Mouse (Mus musculus): ENCODE data around the gene Snx12. TPM values are rescaled to one million over a fixed set of nuclear protein-coding genes. Genes with fewer than 3 reads are reported as not detected.

Gene Snx12
- 45.8 and 54.4 TPM in 2 replicates for polyA plus RNA-seq (2014; fragmentation: Nextera tagmentation; extraction: Ambion mirVana)

- peak; percentile 96 for ATAC-seq
- Histone ChIP-seq H3K36me3 (ENCODE audit: control insufficient read depth, insufficient read depth, low read length) (no peaks in the 10 kb centered on the region), H3K4me2 (ENCODE audit: low read length) (peak within 1 kb of the TSS; percentile 58), H3K4me1 (ENCODE audit: control insufficient read depth, insufficient read depth, low read length) (peaks cover 3% of the 10 kb centered on the region; the same call in 1 of the 2 replicates), H3K27me3 (replicated peaks; ENCODE audit: control insufficient read depth, insufficient read depth, low read length) (no peaks in the 10 kb centered on the region), H3K4me3 (ENCODE audit: low read depth, low read length) (peak within 1 kb of the TSS; percentile 49), H3K9ac (ENCODE audit: low read length) (peak within 1 kb of the TSS; percentile 68), H3K9me3 (replicated peaks; ENCODE audit: control insufficient read depth, low read length) (no peaks in the 10 kb centered on the region), H3K27ac (ENCODE audit: low read depth, low read length) (peak within 1 kb of the TSS; percentile 62)
- WGBS: 28% methylated on average over 55 of the region's 55 CpGs
- peak; percentile 95 for DNase-seq (ENCODE audit: low spot score)
Measured at GRCm38 (mm10) chrX:101221834-101222795, at the start of gene Snx12. Gene Snx12, minus strand, starts transcription at chrX:101222563.

- ATAC-seq (no peak), DNase-seq (ENCODE audit: low spot score) (no peak)
- Histone ChIP-seq H3K4me1 (ENCODE audit: control insufficient read depth, insufficient read depth, low read length) (no peaks in the 10 kb centered on the region), H3K9ac (ENCODE audit: low read length) (no peak within 1 kb of the TSS), H3K27ac (ENCODE audit: low read depth, low read length) (no peak within 1 kb of the TSS), H3K27me3 (replicated peaks; ENCODE audit: control insufficient read depth, insufficient read depth, low read length) (no peaks in the 10 kb centered on the region), H3K4me3 (ENCODE audit: low read depth, low read length) (no peak within 1 kb of the TSS), H3K9me3 (replicated peaks; ENCODE audit: control insufficient read depth, low read length) (no peaks in the 10 kb centered on the region), H3K4me2 (ENCODE audit: low read length) (no peak within 1 kb of the TSS), H3K36me3 (ENCODE audit: control insufficient read depth, insufficient read depth, low read length) (no peaks in the 10 kb centered on the region)
- WGBS: 68% methylated on average over 3 of the region's 3 CpGs
Measured at GRCm38 (mm10) chrX:101268755-101269124, 46.4 kb upstream of the Snx12 start, which contains the start of gene Gm20489. Gene Gm20489, minus strand, starts transcription at chrX:101269023.

GRCm38 (mm10) chrX:101268025-101268754 lies 45.8 kb upstream of the Snx12 start, which contains the start of gene Il2rg:
Gene Il2rg, minus strand, starts transcription at chrX:101268255.
- DNase-seq (ENCODE audit: low spot score): no peak
- H3K27me3 ChIP-seq (replicated peaks; ENCODE audit: control insufficient read depth, insufficient read depth, low read length): no peaks in the 10 kb centered on the region
- no peaks in the 10 kb centered on the region for H3K4me1 ChIP-seq (ENCODE audit: control insufficient read depth, insufficient read depth, low read length)
- H3K9me3 ChIP-seq (replicated peaks; ENCODE audit: control insufficient read depth, low read length): no peaks in the 10 kb centered on the region
- H3K4me2 ChIP-seq (ENCODE audit: low read length): no peak within 1 kb of the TSS
- no peak for ATAC-seq
- H3K27ac ChIP-seq (ENCODE audit: low read depth, low read length): no peak within 1 kb of the TSS
- no peak within 1 kb of the TSS for H3K4me3 ChIP-seq (ENCODE audit: low read depth, low read length)
- no peak within 1 kb of the TSS for H3K9ac ChIP-seq (ENCODE audit: low read length)
- WGBS: 77% methylated on average over 5 of the region's 5 CpGs
- no peaks in the 10 kb centered on the region for H3K36me3 ChIP-seq (ENCODE audit: control insufficient read depth, insufficient read depth, low read length)

DNA sequence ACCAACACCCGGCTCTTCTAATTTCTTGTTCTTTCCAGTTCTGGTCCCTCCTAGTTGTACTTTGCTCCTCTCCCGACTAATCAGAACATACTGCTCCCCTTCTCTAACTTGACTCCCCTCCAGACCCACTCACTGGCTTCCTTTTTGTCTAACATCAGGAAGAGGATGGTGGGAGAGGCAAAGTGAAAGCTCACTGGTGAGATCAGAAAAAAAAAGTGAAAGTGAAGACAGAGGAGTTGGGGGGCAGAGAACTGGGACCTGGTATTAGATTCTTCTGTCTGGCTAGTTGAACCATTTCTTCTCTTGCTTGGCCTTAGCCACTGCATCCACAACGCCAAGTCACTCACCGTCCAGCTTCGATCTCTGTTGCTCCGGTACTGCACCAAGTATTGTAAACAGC lies 44.3 kb upstream of the Snx12 start:
- no peak overlapping the region for H3K27ac ChIP-seq (ENCODE audit: low read depth, low read length)
- DNase-seq (ENCODE audit: low spot score) (no peak), ATAC-seq (no peak)
- 97% methylated on average over 6 of the region's 6 CpGs for WGBS
- H3K27me3 ChIP-seq (replicated peaks; ENCODE audit: control insufficient read depth, insufficient read depth, low read length): no peaks in the 10 kb centered on the region
- H3K9me3 ChIP-seq (replicated peaks; ENCODE audit: control insufficient read depth, low read length): no peaks in the 10 kb centered on the region
- H3K9ac ChIP-seq (ENCODE audit: low read length): no peak overlapping the region
- no peak overlapping the region for H3K4me3 ChIP-seq (ENCODE audit: low read depth, low read length)
- H3K4me1 ChIP-seq (ENCODE audit: control insufficient read depth, insufficient read depth, low read length): no peaks in the 10 kb centered on the region
- no peak overlapping the region for H3K4me2 ChIP-seq (ENCODE audit: low read length)
- no peaks in the 10 kb centered on the region for H3K36me3 ChIP-seq (ENCODE audit: control insufficient read depth, insufficient read depth, low read length)

- whole genome bisulfite sequencing: 88% methylated on average over 1 of the region's 1 CpGs
- H3K9me3 ChIP-seq (replicated peaks; ENCODE audit: control insufficient read depth, low read length): no peaks in the 10 kb centered on the region
- H3K9ac ChIP-seq (ENCODE audit: low read length): no peak within 1 kb of the TSS
- no peak for ATAC-seq
- no peak within 1 kb of the TSS for H3K4me2 ChIP-seq (ENCODE audit: low read length)
- no peaks in the 10 kb centered on the region for H3K4me1 ChIP-seq (ENCODE audit: control insufficient read depth, insufficient read depth, low read length)
- H3K27me3 ChIP-seq (replicated peaks; ENCODE audit: control insufficient read depth, insufficient read depth, low read length): no peaks in the 10 kb centered on the region
- H3K27ac ChIP-seq (ENCODE audit: low read depth, low read length): no peak within 1 kb of the TSS
- no peak within 1 kb of the TSS for H3K4me3 ChIP-seq (ENCODE audit: low read depth, low read length)
- no peak for DNase-seq (ENCODE audit: low spot score)
- no peaks in the 10 kb centered on the region for H3K36me3 ChIP-seq (ENCODE audit: control insufficient read depth, insufficient read depth, low read length)
Measured at GRCm38 (mm10) chrX:101263892-101264291, 41.5 kb upstream of the Snx12 start, which contains the start of gene Gm614. Gene Gm614, minus strand, starts transcription at chrX:101263992.

DNA sequence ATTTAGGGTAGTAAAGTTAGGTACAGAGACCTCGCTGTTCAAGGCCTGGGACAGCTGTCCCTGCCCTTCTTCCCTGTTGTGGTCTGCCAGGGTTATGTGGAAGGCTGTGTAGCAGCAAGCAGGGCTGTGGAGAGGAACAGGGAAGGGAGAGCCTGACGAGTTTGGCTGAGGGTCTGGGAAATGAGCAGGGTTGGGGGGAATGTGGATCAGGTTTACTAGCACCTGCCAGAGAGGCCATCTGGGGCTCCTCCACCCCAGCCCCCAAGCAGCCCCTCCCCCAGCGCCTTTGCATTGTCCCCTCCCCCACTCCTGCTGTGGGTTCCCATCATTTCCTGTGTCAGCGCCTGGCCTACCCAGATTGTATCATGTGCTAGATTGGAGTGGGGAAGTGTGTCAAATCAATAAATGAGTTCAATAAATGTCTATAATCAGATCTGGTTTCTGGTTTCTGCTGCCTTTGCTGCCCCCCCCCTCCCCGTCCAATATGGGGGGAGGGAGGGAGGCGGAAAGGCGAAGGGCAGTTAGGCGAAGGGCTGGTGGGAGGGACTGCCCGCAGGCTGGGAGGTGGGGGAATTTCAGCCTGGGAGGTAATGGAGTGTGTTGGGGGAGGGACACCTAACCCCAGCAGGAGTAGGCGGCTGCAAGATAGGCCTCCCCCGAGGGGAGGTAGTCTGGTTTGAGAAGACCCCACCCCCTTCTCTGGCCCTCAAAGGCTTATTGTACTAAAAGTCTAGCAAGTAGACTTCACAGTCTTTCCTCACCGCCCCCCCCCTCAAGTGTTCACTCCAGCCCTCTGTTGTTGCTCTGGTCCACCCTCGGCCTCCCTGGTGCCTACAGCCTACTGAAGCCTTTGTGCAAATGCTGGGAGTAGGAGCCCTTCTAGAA lies 38.3 kb upstream of the Snx12 start:
- ATAC-seq (peak; percentile 79), DNase-seq (ENCODE audit: low spot score) (peak; percentile 27)
- no peaks in the 10 kb centered on the region for H3K9me3 ChIP-seq (replicated peaks; ENCODE audit: control insufficient read depth, low read length)
- no peaks in the 10 kb centered on the region for H3K27me3 ChIP-seq (replicated peaks; ENCODE audit: control insufficient read depth, insufficient read depth, low read length)
- H3K4me3 ChIP-seq (ENCODE audit: low read depth, low read length): no peak overlapping the region
- H3K4me2 ChIP-seq (ENCODE audit: low read length): no peak overlapping the region
- no peak overlapping the region for H3K9ac ChIP-seq (ENCODE audit: low read length)
- H3K27ac ChIP-seq (ENCODE audit: low read depth, low read length): no peak overlapping the region; the same call in 1 of the 2 replicates
- H3K4me1 ChIP-seq (ENCODE audit: control insufficient read depth, insufficient read depth, low read length): no peaks in the 10 kb centered on the region
- no peaks in the 10 kb centered on the region for H3K36me3 ChIP-seq (ENCODE audit: control insufficient read depth, insufficient read depth, low read length)
- WGBS: 29% methylated on average over 13 of the region's 13 CpGs

GRCm38 (mm10) chrX:101256603-101257002 lies 34.2 kb upstream of the Snx12 start:
- no peaks in the 10 kb centered on the region for H3K4me1 ChIP-seq (ENCODE audit: control insufficient read depth, insufficient read depth, low read length)
- H3K4me3 ChIP-seq (ENCODE audit: low read depth, low read length): no peak overlapping the region
- no peak overlapping the region for H3K4me2 ChIP-seq (ENCODE audit: low read length)
- no peaks in the 10 kb centered on the region for H3K36me3 ChIP-seq (ENCODE audit: control insufficient read depth, insufficient read depth, low read length)
- no peaks in the 10 kb centered on the region for H3K9me3 ChIP-seq (replicated peaks; ENCODE audit: control insufficient read depth, low read length)
- no peaks in the 10 kb centered on the region for H3K27me3 ChIP-seq (replicated peaks; ENCODE audit: control insufficient read depth, insufficient read depth, low read length)
- H3K9ac ChIP-seq (ENCODE audit: low read length): no peak overlapping the region
- no peak for DNase-seq (ENCODE audit: low spot score)
- ATAC-seq: no peak
- no peak overlapping the region for H3K27ac ChIP-seq (ENCODE audit: low read depth, low read length)
- WGBS: 84% methylated on average over 13 of the region's 13 CpGs

DNA sequence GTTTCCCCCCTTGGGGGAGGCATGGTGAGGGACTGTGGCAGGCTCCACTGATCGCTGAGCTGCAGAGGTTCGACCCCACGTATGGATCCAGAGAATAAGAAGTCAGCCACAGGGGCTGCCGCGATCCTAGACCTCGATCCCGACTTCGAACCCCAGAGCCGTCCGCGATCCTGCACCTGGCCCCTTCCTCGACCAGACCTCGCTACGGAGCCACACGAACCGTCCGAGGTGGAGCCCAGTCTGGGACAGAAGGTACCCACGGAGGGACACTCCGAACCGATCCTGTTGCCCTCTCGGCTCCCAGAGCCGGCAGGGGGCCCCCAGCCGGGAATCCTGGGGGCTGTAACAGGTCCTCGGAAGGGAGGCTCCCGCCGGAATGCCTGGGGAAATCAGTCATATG lies 32.4 kb upstream of the Snx12 start:
- DNase-seq (ENCODE audit: low spot score): peak; percentile 3
- H3K9ac ChIP-seq (ENCODE audit: low read length): peak overlapping the region; percentile 56
- 19% methylated on average over 26 of the region's 26 CpGs for WGBS
- no peak overlapping the region for H3K27ac ChIP-seq (ENCODE audit: low read depth, low read length)
- no peaks in the 10 kb centered on the region for H3K4me1 ChIP-seq (ENCODE audit: control insufficient read depth, insufficient read depth, low read length)
- H3K9me3 ChIP-seq (replicated peaks; ENCODE audit: control insufficient read depth, low read length): no peaks in the 10 kb centered on the region
- H3K36me3 ChIP-seq (ENCODE audit: control insufficient read depth, insufficient read depth, low read length): no peaks in the 10 kb centered on the region
- peak overlapping the region; percentile 74 for H3K4me2 ChIP-seq (ENCODE audit: low read length)
- ATAC-seq: no peak; the same call in 1 of the 2 replicates
- H3K4me3 ChIP-seq (ENCODE audit: low read depth, low read length): peak overlapping the region; percentile 46
- H3K27me3 ChIP-seq (replicated peaks; ENCODE audit: control insufficient read depth, insufficient read depth, low read length): no peaks in the 10 kb centered on the region
